8 mouse cellular contexts compared by ENCODE assay signal in the genomic region with DNA sequence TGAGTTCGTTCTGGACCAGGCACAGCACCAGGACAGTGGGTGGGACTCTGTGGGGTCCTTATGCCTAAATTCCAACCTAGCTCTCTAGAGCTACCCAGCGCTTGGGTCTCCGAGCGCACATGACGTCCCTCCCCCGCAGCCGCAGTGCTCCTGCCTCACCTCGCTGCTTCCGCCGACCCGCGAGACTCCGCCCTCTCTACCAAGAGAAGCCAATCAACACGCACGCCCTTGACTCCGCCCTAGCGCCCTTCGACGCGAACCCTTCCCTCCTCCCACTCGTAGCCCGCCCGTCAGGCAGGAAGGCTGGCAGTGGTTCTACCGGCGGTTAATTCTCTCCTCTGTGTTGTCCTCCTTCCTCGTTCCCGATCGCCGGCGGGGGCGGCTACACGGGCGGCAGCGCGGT. TPM values are rescaled to one million over a fixed set of nuclear protein-coding genes. Genes with fewer than 3 reads are reported as not detected.
A peak's percentile ranks its signal among the peaks of the same experiment; 100 is the strongest.
DNase-seq lines count a peak whose midpoint lies in the region; ATAC-seq lines count a peak whose summit lies in the region.

A gene (plus strand): TSS at position 252 of the 403 bp plus-strand sequence.

- peak; percentile 88 for DNase-seq in MEL-GATA-1-ER (ENCODE audit: extremely low read depth, low read depth)
- peak; percentile 95 for DNase-seq in cerebellum, adult 8-10 months
- peak; percentile 95 for DNase-seq in forelimb bud, embryonic 11.5 days (ENCODE audit: low read depth, low spot score)
- peak; percentile 91 for DNase-seq in layer of hippocampus, adult 9-10 months (ENCODE audit: low spot score)
- DNase-seq in ovary, postnatal 10 days (ENCODE audit: low spot score): peak; percentile 91
- DNase-seq in thymus, postnatal 10 days (ENCODE audit: low spot score in 2 of 2): peak; percentile 95 to 96

- peak; percentile 99 to 100 for ATAC-seq in hematopoietic stem cell, adult 5-6 weeks (replicated peaks in 1 of 2; ENCODE audit: insufficient read depth in 1 of 2, low FRiP score in 2 of 2, low TSS enrichment in 1 of 2, low read depth in 1 of 2, poor library complexity in 2 of 2, severe bottlenecking in 2 of 2)
- ATAC-seq in lung, embryonic 16.5 days (ENCODE audit: low read depth): peak; percentile 99

- H3K27me3 ChIP-seq in lung, embryonic 16.5 days (ENCODE audit: control insufficient read depth, insufficient read depth, low read depth, low read length): no peaks in the 10 kb centered on the region

- peak within 1 kb of the TSS; percentile 94 for H3K27ac ChIP-seq in lung, embryonic 16.5 days (ENCODE audit: low read length)

- peak within 1 kb of the TSS; percentile 99 for H3K4me3 ChIP-seq in lung, embryonic 16.5 days (ENCODE audit: low read length)

- no peaks in the 10 kb centered on the region; the same call in 1 of the 2 replicates for H3K36me3 ChIP-seq in lung, embryonic 16.5 days (ENCODE audit: control insufficient read depth, insufficient read depth, low read length)

- peaks cover 7% of the 10 kb centered on the region; the same call in 1 of the 2 replicates for H3K4me1 ChIP-seq in lung, embryonic 16.5 days (replicated peaks; ENCODE audit: control insufficient read depth, insufficient read depth, low read length)

- under 1% methylated on average over 35 of the region's 35 CpGs for WGBS in lung, embryonic 16.5 days

- H3K9me3 ChIP-seq in lung, embryonic 16.5 days (ENCODE audit: control insufficient read depth, low read length): no peaks in the 10 kb centered on the region

- H3K9ac ChIP-seq in lung, embryonic 16.5 days (ENCODE audit: low read length): peak within 1 kb of the TSS; percentile 98

- peak within 1 kb of the TSS; percentile 81 for H3K4me2 ChIP-seq in lung, embryonic 16.5 days (ENCODE audit: low read depth, low read length)

RNA-seq across cellular contexts. Expression of the gene that starts here (rescaled TPM):
- 119 and 156 TPM in 2 replicates for total RNA-seq in hematopoietic stem cell, adult 5-6 weeks (2017)
- 146 and 150 TPM in 2 replicates for polyA plus RNA-seq in lung, embryonic 16.5 days (2015; fragmentation: Nextera tagmentation; extraction: Ambion mirVana)

Comparison
In these comparisons a context has a peak if more than half of its experiments do, and no peak if none do; other contexts are left out.
1. Peak in every context shown above with its lines: DNase-seq, ATAC-seq, H3K4me3 ChIP-seq and H3K27ac ChIP-seq.